In genomic region chrX:48124132-48125071, GRCm38 (mm10) we compare ENCODE assay signal across 8 mouse cellular contexts. TPM values are rescaled to one million over a fixed set of nuclear protein-coding genes. Genes with fewer than 3 reads are reported as not detected.
A peak's percentile ranks its signal among the peaks of the same experiment; 100 is the strongest.
DNase-seq lines count a peak whose midpoint lies in the region; ATAC-seq lines count a peak whose summit lies in the region.
"Had no signal": no experiment of that assay in that cellular context is flagged by ENCODE, and none has a peak within 500 bp of the region (broad histone marks: within the 10 kb centered on the region; RNA-seq: fewer than 3 reads in every experiment).

No protein-coding gene starts in this region.

- WGBS in hindbrain, embryonic 12.5 days: 29% methylated on average over 17 of the region's 17 CpGs

- peak; percentile 50 for DNase-seq in T-cell, adult 2 months (ENCODE audit: low spot score)
- DNase-seq in cerebellum, adult 9-11 months: peak; percentile 77
- DNase-seq in frontal cortex, postnatal 10 days (ENCODE audit: low spot score in 2 of 2): peak; percentile 5 to 31
- peak; percentile 35 to 62 for DNase-seq in layer of hippocampus, postnatal 36 days
- peak; percentile 66 to 78 for DNase-seq in lung, postnatal 4 days
- DNase-seq in right cerebral cortex, postnatal 14 days: peak; percentile 57

- no peak for ATAC-seq in hindbrain, embryonic 12.5 days (ENCODE audit: low FRiP score)

- H3K9me3 ChIP-seq in hindbrain, embryonic 12.5 days (replicated peaks): no peaks in the 10 kb centered on the region
- H3K9me3 ChIP-seq: neural tube, embryonic 12.5 days had no signal

- H3K27me3 ChIP-seq in hindbrain, embryonic 12.5 days: no peaks in the 10 kb centered on the region
- H3K27me3 ChIP-seq: neural tube, embryonic 12.5 days had no signal

- H3K4me1 ChIP-seq in hindbrain, embryonic 12.5 days: no peaks in the 10 kb centered on the region
- H3K4me1 ChIP-seq: neural tube, embryonic 12.5 days had no signal

- H3K36me3 ChIP-seq in hindbrain, embryonic 12.5 days: no peaks in the 10 kb centered on the region
- H3K36me3 ChIP-seq: neural tube, embryonic 12.5 days had no signal

- H3K9ac ChIP-seq in hindbrain, embryonic 12.5 days: no peak overlapping the region
- H3K9ac ChIP-seq: neural tube, embryonic 12.5 days had no signal

- peak overlapping the region; percentile 21; the same call in 1 of the 2 replicates for H3K4me2 ChIP-seq in hindbrain, embryonic 12.5 days (replicated peaks)
- H3K4me2 ChIP-seq: neural tube, embryonic 12.5 days had no signal

- H3K4me3 ChIP-seq in hindbrain, embryonic 12.5 days: no peak overlapping the region
- H3K4me3 ChIP-seq: neural tube, embryonic 12.5 days had no signal

- no peak overlapping the region for H3K27ac ChIP-seq in hindbrain, embryonic 12.5 days
- H3K27ac ChIP-seq: neural tube, embryonic 12.5 days had no signal

RNA-seq across cellular contexts. Expression of gene Xpnpep2, which starts 15.9 kb away (rescaled TPM):
- 2.3 and 3.3 TPM in 2 replicates for polyA plus RNA-seq in hindbrain, embryonic 12.5 days (2016; fragmentation: Nextera tagmentation; extraction: Ambion mirVana)
- 1 to 10 TPM in 1 of 2 experiments, under 1 TPM in 1; 0.35 to 1.4 TPM for total RNA-seq in layer of hippocampus, postnatal 36 days (2021)

RNA-seq across cellular contexts. Expression of gene Sash3, which starts 21.8 kb away (rescaled TPM):
- 1.0 and 1.6 TPM in 2 replicates for polyA plus RNA-seq in hindbrain, embryonic 12.5 days (2016; fragmentation: Nextera tagmentation; extraction: Ambion mirVana)
- total RNA-seq in layer of hippocampus, postnatal 36 days (2021): 1 to 10 TPM; 1.5 TPM

Comparison
In these comparisons a context has a peak if more than half of its experiments do, and no peak if none do; other contexts are left out.
1. DNase-seq: peak in every context shown above with its lines; median percentile 77 in cerebellum, adult 9-11 months; 72 in lung, postnatal 4 days; 57 in right cerebral cortex, postnatal 14 days; 50 in T-cell, adult 2 months; 48 in layer of hippocampus, postnatal 36 days; 18 in frontal cortex, postnatal 10 days.